Mouse (Mus musculus) gastrocnemius, adult 2 months (tissue): Measurements from ENCODE around the gene Srpk3. TPM values are rescaled to one million over a fixed set of nuclear protein-coding genes. Genes with fewer than 3 reads are reported as not detected.
"Not testable (repeated sequence)": the region's sequence is repeated elsewhere in the genome, so short reads cannot be mapped to it uniquely, and the experiment has no call there.

Source experiments
- DNase-seq: peaks from one replicate; pipeline ENCODE4 v3.0.0; 2022
- H3K27ac ChIP-seq: fragments of 200-600 bp; 2 replicates; pipeline ENCODE4 v1.8.1; 2022; ENCODE audit warnings: mild to moderate bottlenecking
- H3K4me3 ChIP-seq: fragments of 200-600 bp; 2 replicates; pipeline ENCODE4 v1.8.1; 2022; ENCODE audit warnings: mild to moderate bottlenecking, moderate library complexity
- CTCF ChIP-seq: fragments of 200-600 bp; IDR thresholded peaks from 2 replicates; pipeline ENCODE4 v1.8.1; 2022; ENCODE audit warnings: antibody characterized with exemption, mild to moderate bottlenecking, moderate library complexity
- intact Hi-C: fragments of 180-260 bp; cut with DNase I; formaldehyde crosslinking; loops from one replicate; pipeline ENCODE4 v1.15.1; 2025
- long read RNA-seq, 2 experiments: library from polyadenylated mRNA; stranded (forward); transcript quantifications; one replicate each; pipeline ENCODE4 v2.0.0; 2021
- total RNA-seq, 2 experiments: library from RNA; stranded (reverse); gene quantifications; 2 replicates each; pipeline ENCODE4 v1.2.3; 2021

The Srpk3 gene
- total RNA-seq, result 10 to 100 TPM; 34.6 to 41.2 TPM
- long read RNA-seq, experiment 1, transcript Srpk3-201 (15 exons, 1,981 nt), result major isoform, 104 of 169 reads
- long read RNA-seq, experiment 1, partial matches to known transcripts, result 9 of 169 reads
- long read RNA-seq, experiment 1, other reads (novel, unspliced or antisense), result 56 of 169 reads
- long read RNA-seq, experiment 2, transcript Srpk3-201 (15 exons, 1,981 nt), result major isoform, 83 of 135 reads
- long read RNA-seq, experiment 2, partial matches to known transcripts, result 10 of 135 reads
- long read RNA-seq, experiment 2, other reads (novel, unspliced or antisense), result 42 of 135 reads

- TF ChIP-seq CTCF, result no peak
- Histone ChIP-seq H3K4me3 (peak within 1 kb of the TSS; percentile 71), H3K27ac (peak within 1 kb of the TSS; percentile 90)
- intact Hi-C loops, result no loop called here
- DNase-seq, result peak; percentile 77
Measured at GRCm38 (mm10) chrX:73774168-73774760, at the start of gene Srpk3. Gene Srpk3 (plus strand): TSS chrX:73774405.

DNA sequence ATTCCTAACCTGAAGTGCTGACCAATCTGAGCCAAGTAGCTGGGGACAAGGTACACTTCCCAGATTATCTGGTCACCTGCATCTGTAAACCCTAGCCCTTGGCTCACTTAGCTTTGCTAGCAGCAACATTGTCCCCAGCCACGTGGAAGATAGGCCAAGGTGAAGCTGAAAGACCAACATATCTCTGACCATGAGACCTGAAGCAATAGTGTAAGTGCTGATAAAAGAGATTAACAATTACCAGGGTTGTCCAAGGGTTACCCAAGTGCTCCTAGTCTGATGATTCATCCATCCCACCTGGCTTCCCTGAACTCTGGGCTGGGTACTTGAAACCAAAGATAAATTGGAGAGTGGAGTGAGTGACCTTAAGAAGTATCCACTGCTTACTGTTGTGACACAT is 43.3 kb upstream of the Srpk3 start:
- no peak for DNase-seq
- no peak overlapping the region for H3K27ac ChIP-seq
- H3K4me3 ChIP-seq, result no peak overlapping the region
- no peak for TF ChIP-seq CTCF
- intact Hi-C loops, result no loop called here

DNA sequence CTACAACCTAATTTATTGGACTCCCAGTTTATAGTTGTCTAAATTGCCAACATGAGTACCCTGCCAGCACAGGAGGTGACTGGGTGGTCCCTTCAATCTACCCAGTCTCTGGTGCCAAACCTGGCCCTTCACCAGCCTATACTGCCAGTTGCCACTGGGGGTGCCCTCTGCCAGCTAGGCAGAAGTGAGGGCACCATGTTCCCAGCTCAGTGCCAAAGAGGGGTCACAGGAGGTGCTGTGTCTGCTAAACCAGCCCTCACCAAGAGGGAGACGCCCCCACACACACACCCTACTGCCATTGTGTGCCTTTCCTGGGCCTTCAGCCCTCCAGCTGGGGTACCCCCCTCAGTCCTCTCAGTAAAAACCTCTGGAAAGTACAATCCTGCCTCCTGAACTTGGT is 36.0 kb upstream of the Srpk3 start:
- intact Hi-C loops, result no loop called here
- peak; percentile 21; the same call in 1 of the 2 replicates for TF ChIP-seq CTCF
- no peak overlapping the region for H3K27ac ChIP-seq
- H3K4me3 ChIP-seq, result no peak overlapping the region
- DNase-seq, result peak; percentile 26

DNA sequence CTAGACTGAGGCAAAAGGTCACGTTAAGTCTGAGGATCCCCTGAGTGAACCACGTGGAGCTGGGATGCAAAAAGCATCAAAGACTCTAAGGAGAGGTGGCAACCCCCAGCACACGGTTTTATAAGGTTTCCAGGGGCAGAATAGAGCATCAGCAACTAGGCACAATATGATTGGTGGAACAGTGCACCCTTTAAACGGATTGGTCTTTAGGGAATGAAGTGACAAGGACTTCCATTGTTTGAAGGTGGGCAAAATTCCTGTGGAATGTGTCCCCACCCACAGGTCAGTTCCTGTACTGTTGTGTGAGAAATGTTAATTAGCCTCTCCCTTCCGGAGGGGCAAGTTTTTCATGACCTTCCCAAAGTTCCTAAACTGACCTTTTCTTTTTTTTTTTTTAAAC is 35.1 kb upstream of the Srpk3 start:
- H3K4me3 ChIP-seq, result no peak overlapping the region
- DNase-seq, result no peak
- no peak overlapping the region for H3K27ac ChIP-seq
- intact Hi-C loops, result no loop called here
- TF ChIP-seq CTCF, result no peak

DNA sequence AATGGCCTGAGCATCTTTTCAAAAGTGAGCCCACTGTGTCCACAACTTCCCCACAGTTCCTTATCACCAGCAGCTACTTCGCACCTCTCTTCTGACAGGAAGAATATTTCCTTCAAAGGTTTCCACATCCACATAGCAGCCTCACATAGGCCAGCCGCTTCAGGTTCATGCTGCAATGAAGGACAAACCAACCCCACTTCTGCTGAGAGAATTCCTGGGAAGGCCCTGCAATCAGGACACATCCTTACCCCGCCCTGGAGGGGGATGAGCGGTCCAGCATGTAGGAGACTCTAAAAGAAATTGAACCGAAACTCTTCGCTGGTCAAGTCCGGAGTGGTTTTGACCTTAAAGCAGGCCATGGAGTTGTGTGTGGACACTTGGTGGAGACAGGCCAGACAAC is 34.4 kb upstream of the Srpk3 start:
- H3K4me3 ChIP-seq, H3K27ac ChIP-seq, intact Hi-C loops, DNase-seq: not testable (repeated sequence)

DNA sequence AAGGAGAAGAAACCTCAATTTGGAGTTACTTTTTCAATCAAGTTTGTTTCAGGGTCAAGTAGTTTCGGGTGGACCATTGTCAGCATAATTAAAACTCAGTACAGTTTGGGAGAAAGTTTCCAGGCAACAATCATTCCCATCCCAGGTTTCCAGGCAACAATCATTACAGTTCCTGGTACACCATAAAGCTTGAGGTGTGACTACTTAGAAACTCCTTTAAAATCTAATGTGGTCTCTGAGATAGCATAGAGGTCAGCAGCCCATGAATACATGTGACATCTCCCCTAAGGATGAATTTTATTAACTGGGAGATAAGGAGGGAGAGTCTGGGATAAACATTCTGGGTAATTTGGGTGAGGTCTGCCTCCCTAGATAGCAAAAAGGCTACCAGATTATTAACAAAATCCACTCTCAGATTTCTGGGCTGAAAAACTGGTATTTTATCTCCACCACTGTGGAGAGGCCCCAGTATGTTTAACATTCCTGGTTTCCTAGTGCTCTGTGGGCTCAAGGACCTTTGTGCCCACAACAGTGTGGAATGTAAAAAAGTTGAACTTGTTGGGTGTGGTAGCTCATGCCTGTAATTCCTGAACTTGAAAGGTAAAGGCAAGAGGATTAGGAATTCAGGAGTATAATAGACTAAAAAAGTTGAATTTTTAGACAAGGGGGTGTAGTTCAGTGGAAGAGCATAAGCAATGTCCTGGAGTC is 29.3 kb upstream of the Srpk3 start:
- Histone ChIP-seq H3K4me3 (no peak overlapping the region), H3K27ac (no peak overlapping the region)
- no peak for TF ChIP-seq CTCF
- DNase-seq, result no peak
- intact Hi-C loops, result no loop called here

DNA sequence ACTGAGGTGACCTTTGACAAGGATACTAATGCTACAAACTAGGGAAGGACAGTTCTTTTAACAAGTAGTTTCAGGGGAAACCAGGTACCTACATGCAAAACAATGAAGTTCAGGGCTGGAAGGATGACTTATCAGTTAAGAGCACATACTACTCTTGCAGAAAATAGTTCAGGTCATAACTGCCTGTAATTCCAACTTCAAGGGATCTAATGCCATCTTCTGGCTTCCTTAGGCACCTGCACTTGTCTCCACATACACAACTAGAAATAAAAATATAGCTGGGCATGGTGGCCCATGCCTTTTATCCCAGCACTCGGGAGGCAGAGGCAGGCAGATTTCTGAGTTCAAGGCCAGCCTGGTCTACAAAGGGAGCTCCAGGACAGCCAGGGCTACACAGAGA is 25.2 kb upstream of the Srpk3 start:
- TF ChIP-seq CTCF, result peak; percentile 32; the same call in 1 of the 2 replicates
- DNase-seq, result no peak
- Histone ChIP-seq H3K27ac (no peak overlapping the region), H3K4me3 (no peak overlapping the region)
- intact Hi-C loops, result no loop called here

- no peak within 1 kb of the TSS for H3K4me3 ChIP-seq
- TF ChIP-seq CTCF, result no peak
- no peak within 1 kb of the TSS for H3K27ac ChIP-seq
- intact Hi-C loops, result no loop called here
- no peak for DNase-seq
Measured at GRCm38 (mm10) chrX:73756334-73757140, 17.7 kb upstream of the Srpk3 start, which contains the start of gene Plxnb3. Gene Plxnb3 (plus strand): TSS chrX:73757090.

DNA sequence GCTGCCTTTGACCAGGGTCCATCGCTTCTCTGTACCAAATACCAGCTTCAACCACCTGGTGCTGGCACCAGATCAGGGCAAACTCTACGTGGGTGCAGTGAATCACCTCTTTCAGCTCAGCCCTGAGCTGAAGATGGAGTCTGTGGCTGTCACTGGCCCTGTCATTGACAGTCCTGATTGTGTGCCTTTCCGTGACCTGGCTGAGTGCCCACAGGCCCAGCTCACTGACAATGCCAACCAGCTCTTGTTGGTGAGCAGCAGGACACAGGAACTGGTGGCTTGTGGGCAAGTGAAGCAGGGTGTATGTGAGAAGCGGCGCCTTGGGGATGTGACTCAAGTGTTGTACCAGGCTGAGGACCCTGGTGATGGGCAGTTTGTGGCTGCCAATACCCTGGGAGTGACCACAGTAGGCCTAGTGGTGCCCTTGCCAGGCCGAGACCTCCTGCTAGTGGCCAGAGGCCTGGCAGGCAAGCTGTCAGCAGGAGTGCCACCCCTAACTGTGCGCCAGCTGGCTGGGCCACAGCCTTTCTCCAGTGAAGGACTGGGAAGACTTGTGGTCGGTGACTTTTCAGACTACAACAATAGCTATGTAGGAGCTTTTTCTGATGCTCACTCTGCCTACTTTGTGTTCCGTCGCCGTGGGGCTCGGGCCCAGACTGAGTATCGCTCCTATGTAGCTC is 15.5 kb upstream of the Srpk3 start:
- no peak for TF ChIP-seq CTCF
- intact Hi-C loops, result no loop called here
- no peak for DNase-seq
- Histone ChIP-seq H3K27ac (no peak overlapping the region), H3K4me3 (no peak overlapping the region)

DNA sequence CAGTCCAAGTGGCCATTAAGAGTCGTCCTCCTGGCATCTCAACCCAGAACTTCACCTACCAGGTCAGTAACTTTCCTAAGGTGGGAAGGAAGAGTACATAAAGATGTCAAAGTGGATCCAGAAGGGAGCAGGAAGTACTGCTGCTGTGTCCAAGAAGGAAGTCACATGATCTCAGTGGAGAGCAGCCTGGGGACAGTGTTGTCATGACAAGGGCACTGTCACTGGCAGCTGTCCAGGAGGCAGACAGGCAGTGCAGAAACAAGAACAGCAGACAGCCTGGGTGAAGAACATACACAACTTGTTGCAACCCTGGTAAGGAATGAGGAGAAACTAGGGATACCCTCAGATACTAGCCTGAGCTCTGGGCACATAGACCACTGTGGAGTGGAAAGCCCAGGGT is 8.9 kb upstream of the Srpk3 start:
- H3K4me3 ChIP-seq, result no peak overlapping the region
- intact Hi-C loops, result loop anchor here (5.0 kb wide), 1 partner anchor 48 kb away; the partner anchor contains the start of genes Abcd1 and Bcap31
- no peak for TF ChIP-seq CTCF
- DNase-seq, result peak; percentile 72
- H3K27ac ChIP-seq, result peak overlapping the region; percentile 51

DNA sequence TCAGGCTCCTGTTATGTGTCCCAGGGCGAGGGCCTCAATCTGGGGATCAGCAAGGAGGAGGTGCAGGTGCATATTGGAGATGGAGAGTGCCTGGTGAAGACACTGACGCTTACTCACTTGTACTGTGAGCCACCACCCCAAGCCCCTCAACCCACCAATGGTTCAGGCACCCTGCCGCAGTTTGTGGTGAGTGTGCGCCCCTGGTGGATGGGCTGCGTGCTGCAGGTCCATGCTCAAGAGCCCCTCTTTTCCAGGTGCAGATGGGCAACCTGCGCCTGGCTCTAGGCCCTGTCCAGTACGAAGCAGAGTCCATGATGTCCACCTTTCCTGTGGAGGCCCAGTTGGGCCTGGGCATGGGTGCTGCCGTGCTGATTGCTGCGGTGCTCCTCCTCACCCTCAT is 6.9 kb upstream of the Srpk3 start:
- intact Hi-C loops, result loop anchor here (5.0 kb wide), 1 partner anchor 50 kb away; the partner anchor contains the start of genes Abcd1 and Bcap31
- Histone ChIP-seq H3K4me3 (no peak overlapping the region), H3K27ac (no peak overlapping the region)
- DNase-seq, result no peak
- TF ChIP-seq CTCF, result peak; percentile 45
